Mouse (Mus musculus): Measurements from ENCODE around the gene Dlx3.

DNA sequence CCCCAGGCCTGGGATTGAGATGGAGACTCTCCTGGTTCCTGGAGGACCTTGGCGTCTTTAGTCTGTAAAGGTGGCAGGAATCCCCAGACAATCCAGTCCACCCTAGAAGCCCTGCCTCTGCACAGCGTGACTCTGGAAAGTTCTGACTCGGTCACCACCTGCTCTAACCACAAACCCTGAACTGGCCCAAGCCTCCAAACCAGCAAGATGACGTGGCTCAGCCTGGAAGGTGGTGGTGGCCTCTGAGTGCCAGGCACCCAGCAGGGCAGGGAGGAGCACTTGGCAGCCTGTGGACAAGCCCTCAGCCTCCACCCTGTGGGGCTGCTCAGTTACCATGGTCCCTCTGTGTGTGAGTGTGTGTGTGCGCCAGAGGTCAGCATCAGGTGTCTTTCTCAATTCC is 38.0 kb downstream of the Dlx3 start:
- TF ChIP-seq POLR2A (IDR thresholded peaks at IDR 0.05; ENCODE audit: extremely low read depth, insufficient read depth, low read length) (no peak), CTCF (IDR thresholded peaks at IDR 0.05; ENCODE audit: extremely low read depth, insufficient read depth, low read length) (no peak)
